ENCODE assay signal across 14 mouse cellular contexts in the genomic region with DNA sequence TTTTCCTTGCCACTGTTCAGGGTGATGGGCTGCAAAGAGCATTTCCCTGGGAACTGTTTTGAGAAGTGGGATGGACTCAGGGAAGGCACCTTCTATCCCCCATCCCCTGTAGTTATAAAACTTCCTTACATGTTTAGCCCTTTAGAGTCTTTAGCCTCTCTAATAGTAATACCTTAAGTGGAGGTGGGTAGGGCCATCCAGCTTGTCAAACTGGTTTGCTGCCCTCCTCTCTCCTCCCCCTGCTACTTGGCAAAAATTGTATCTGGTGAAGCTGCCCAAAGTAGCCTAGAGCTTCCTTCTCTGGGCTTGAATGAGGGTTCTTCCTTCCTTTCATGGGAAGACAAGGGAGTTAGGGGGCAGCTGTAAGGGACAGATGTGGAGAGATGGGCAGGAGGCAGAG. TPM values are rescaled to one million over a fixed set of nuclear protein-coding genes. Genes with fewer than 3 reads are reported as not detected.
DNase-seq lines count a peak whose midpoint lies in the region; ATAC-seq lines count a peak whose summit lies in the region.
"Had no signal": no experiment of that assay in that cellular context is flagged by ENCODE, and none has a peak within 500 bp of the region (broad histone marks: within the 10 kb centered on the region; RNA-seq: fewer than 3 reads in every experiment).

No protein-coding gene starts in this region.

- H3K36me3 ChIP-seq in heart, embryonic 10.5 days, result no peaks in the 10 kb centered on the region
- no peaks in the 10 kb centered on the region for H3K36me3 ChIP-seq in kidney, embryonic 14.5 days (ENCODE audit: control insufficient read depth, insufficient read depth, low read length)

- no peak for ATAC-seq in kidney, embryonic 14.5 days (ENCODE audit: low FRiP score, low TSS enrichment)
- ATAC-seq: inflammation-experienced regulatory T-cells, adult 6 months; midbrain, embryonic 16.5 days had no signal

- DNase-seq in heart, embryonic 10.5 days (ENCODE audit: low spot score), result no peak
- no peak for DNase-seq in heart, adult 18-20 months
- DNase-seq in kidney, adult 18-20 months, result peak; percentile 31
- DNase-seq in kidney, postnatal 10 days, result peak; percentile 39
- DNase-seq in lung, postnatal 14 days, result peak; percentile 48
- no peak for DNase-seq in adrenal gland, adult (ENCODE audit: inconsistent age in 2 of 2, low spot score in 1 of 2)
- no peak for DNase-seq in urinary bladder, postnatal 4 days (ENCODE audit: low spot score in 2 of 2)
- DNase-seq: cerebellum, postnatal 14 days; gastrocnemius, postnatal 25 days; liver had no signal

- no peaks in the 10 kb centered on the region for H3K9me3 ChIP-seq in heart, embryonic 10.5 days
- H3K9me3 ChIP-seq in kidney, embryonic 14.5 days (ENCODE audit: control insufficient read depth, low read length), result no peaks in the 10 kb centered on the region

- H3K9ac ChIP-seq in kidney, embryonic 14.5 days (ENCODE audit: low read depth, low read length), result no peak overlapping the region

- no peak overlapping the region for H3K4me3 ChIP-seq in heart, embryonic 10.5 days
- no peak overlapping the region for H3K4me3 ChIP-seq in kidney, embryonic 14.5 days (ENCODE audit: low read length)
- H3K4me3 ChIP-seq: layer of hippocampus, adult 2 months had no signal

- H3K4me2 ChIP-seq in kidney, embryonic 14.5 days (replicated peaks; ENCODE audit: low read depth, low read length), result no peak overlapping the region

- H3K27ac ChIP-seq in heart, embryonic 10.5 days, result peak overlapping the region; percentile 47
- H3K27ac ChIP-seq in kidney, embryonic 14.5 days (ENCODE audit: low read depth, low read length), result no peak overlapping the region
- H3K27ac ChIP-seq: layer of hippocampus, adult 2 months had no signal

- peaks cover 16% of the 10 kb centered on the region for H3K27me3 ChIP-seq in heart, embryonic 10.5 days (ENCODE audit: insufficient read depth, poor library complexity, severe bottlenecking)
- peaks cover 13% of the 10 kb centered on the region for H3K27me3 ChIP-seq in kidney, embryonic 14.5 days (ENCODE audit: control insufficient read depth, insufficient read depth, low read length)

- H3K4me1 ChIP-seq in heart, embryonic 10.5 days, result peaks cover 35% of the 10 kb centered on the region
- peaks cover 4% of the 10 kb centered on the region; the same call in 1 of the 2 replicates for H3K4me1 ChIP-seq in kidney, embryonic 14.5 days (ENCODE audit: control insufficient read depth, insufficient read depth, low read length)

RNA-seq across cellular contexts. Expression of a gene that starts 2.5 kb away (rescaled TPM):
- polyA plus RNA-seq in heart, embryonic 10.5 days (2016; fragmentation: Nextera tagmentation; extraction: Ambion mirVana), result 6.1 and 7.6 TPM in 2 replicates
- total RNA-seq in heart, adult 18-20 months (2021), result 1 to 10 TPM; 2.4 to 3.3 TPM
- 2.0 and 2.1 TPM in 2 replicates for polyA plus RNA-seq in kidney, embryonic 14.5 days (2014; fragmentation: Nextera tagmentation; extraction: Ambion mirVana)
- polyA plus RNA-seq: inflammation-experienced regulatory T-cells, adult 6 months had no signal

Comparison
In these comparisons a context has a peak if more than half of its experiments do, and no peak if none do; other contexts are left out.
1. DNase-seq: peak in kidney, adult 18-20 months (single experiment), kidney, postnatal 10 days (single experiment) and lung, postnatal 14 days (single experiment); none in heart, embryonic 10.5 days (single experiment), heart, adult 18-20 months (0 of 2), adrenal gland, adult (0 of 2) and urinary bladder, postnatal 4 days (0 of 2).